Mouse (Mus musculus) cerebral cortex, adult 2 months (tissue): ENCODE results near the gene Osbpl3.

Source experiments
- WGBS: fragments of 180-500 bp; shearing (Covaris S2); methylation state at CpG from one replicate; pipeline ENCODE4 v1.1.7; 2018; 5-methylcytosine and 5-hydroxymethylcytosine counted together

The Osbpl3 gene

GRCm38 (mm10) chr6:50455829-50456469, at the start of gene Osbpl3:
Gene Osbpl3, minus strand, starts transcription at chr6:50456201.
- WGBS, result under 1% methylated on average over 45 of the region's 45 CpGs

GRCm38 (mm10) chr6:50505531-50505930, 49.5 kb upstream of the Osbpl3 start:
- 91% methylated on average over 5 of the region's 5 CpGs for WGBS

GRCm38 (mm10) chr6:50504711-50505110, 48.7 kb upstream of the Osbpl3 start:
- 83% methylated on average over 5 of the region's 5 CpGs for WGBS

DNA sequence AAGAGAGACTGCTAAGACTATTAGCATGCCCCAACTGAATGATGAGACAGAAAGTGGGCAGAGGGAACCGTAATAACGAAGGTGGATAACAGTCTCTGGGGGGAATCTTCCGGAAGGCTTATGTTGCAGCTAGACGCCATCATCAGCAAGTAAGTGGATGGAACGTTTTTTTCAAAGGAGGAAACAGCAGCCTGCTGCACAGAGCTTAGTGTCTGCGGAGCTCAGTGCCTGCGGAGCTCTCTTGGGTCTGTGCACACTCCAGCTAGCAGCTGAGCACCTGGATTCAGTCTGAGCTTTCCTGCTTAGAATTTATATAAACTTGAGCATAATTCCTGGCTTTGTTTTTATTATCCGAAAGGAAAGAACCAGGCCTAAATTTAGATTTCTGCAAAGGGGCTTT, 47.8 kb upstream of the Osbpl3 start:
- 43% methylated on average over 8 of the region's 8 CpGs for WGBS

- 81% methylated on average over 4 of the region's 4 CpGs for WGBS
Measured at GRCm38 (mm10) chr6:50503031-50503430, 47.0 kb upstream of the Osbpl3 start.

DNA sequence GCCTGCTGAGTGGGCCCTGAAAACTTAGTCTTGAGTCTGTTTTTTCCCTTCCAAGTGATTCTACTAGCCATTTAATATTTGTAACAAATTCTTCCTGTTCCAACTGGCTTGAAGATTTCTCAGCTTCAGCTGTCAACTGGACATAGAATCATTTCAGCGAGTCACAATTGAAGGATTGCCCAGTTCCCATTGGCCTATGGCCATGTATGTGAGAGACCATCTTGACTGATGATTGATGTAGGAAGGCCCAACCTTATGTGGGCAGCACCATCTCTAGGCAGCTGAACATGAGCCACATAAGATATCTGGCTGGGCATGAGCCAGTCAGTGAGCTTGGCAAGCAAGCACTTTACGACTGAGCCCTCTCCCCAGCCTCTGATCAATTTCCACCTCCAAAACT, 42.3 kb upstream of the Osbpl3 start:
- 84% methylated on average over 2 of the region's 2 CpGs for WGBS

DNA sequence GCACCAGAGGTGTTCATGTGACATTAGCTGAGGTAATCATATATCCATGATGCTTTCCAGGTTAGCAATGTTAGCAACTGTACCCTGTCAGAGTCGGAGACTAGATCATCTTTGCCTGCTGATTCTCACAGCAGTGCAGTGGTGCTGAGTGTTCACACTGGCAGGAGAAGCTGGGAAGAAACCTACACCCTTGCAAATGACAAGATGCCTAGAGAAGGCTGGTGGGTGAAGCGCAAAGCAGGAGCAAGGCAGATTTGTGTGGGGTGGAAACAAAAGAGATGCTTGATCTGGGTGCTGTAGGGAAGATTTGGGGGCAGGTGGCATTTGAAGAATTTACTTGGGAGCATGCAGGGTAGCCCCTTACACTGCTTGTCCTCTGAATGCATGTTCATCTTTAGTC, 34.5 kb upstream of the Osbpl3 start:
- WGBS, result 41% methylated on average over 2 of the region's 2 CpGs

DNA sequence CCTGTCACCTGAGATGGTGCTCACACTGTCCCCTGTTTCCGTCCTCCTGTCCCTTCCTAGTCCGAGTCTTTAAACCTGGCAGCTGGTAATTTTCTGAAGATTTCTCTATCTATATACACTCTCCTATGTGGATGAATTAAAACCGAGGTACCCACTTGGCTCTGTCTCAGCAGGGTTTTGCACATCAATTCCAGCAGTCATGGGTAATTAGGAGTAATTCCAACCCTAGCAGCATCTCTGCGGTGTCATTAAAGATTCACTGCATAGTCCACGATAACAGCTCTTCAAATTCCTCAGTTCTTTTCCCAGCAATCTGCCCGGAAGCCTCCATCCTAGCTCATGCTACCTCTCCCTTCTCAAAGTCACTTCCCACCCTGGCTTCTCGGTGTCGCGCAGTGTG, 33.4 kb upstream of the Osbpl3 start:
- 70% methylated on average over 9 of the region's 9 CpGs for WGBS

DNA sequence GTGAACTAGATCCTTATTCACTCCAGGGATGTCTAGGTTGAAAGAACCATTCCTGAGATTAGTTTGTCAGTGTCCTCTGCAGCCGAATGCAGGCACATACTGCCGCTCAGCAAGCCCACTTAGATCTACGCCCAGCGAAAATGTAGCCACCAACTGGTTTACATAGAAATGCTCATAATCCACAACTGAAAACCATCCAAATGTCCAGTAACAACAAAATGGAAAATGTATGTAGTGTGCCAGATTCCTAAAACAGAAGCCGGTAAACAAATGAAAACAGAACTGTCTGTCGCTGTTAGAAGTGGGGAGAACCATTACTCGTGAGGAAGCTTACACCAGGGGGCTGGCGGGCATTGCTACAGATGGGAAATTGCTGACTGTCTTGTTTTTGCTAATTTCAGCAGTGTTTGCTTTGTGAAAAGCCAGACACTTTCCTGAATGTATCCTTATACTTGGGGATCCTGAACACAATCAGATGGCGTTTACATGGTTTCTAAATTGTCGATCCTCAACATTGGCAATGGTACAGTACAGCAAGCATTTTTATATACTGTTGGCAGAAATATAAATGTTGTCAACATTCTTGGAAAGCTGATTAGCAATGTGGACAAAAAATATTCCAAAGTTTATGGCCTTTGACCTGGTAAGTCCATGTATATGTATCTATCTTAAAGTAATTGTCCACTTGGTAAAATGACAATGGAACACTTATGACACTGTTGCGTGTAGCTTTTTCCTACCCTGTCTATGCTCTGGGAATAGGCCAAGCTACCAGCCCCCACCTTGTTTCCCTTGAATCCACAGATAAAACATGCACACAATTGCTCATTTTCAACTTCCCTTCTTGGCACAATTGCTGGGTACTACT, 30.3 kb upstream of the Osbpl3 start:
- WGBS, result 73% methylated on average over 11 of the region's 11 CpGs

- WGBS, result 56% methylated on average over 3 of the region's 3 CpGs
Measured at GRCm38 (mm10) chr6:50483426-50483825, 27.4 kb upstream of the Osbpl3 start.

DNA sequence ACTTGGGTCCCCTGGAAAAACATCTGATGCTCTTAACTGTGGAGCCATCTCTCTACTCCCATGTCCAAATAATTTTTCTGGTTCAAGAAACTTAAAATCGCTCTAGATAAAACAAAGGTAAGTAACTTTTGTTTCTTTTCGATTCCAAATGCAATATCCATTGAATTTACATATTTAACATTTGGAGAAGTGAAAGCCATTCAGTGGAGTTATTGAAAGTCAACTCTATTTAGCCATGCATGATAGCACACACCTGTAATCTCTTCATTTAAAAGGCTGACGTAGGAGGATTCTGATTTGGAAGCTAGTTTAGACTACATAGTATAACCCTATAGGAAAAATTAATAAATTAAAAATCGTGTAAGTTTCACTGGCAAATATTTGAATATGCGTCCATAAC, 25.5 kb upstream of the Osbpl3 start:
- 91% methylated on average over 5 of the region's 5 CpGs for WGBS

DNA sequence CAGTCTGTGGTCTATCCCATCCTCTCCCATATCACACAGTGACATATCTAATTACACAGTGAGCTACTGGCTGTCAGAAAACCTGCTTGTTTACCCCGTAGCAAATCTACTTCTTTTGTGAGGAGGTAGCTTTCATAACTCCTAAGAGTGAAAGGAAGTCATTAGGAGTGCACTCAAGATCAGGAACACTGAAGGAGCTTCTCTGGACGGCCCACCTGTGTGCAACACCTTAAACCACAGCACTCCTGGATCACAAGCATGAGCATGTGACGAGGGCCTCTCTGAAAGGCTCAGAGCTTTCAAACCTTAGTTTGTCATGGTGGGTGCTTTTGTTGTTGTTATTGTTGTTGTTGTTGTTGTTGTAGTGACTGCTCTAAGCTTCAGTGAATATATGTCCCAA, 10.4 kb upstream of the Osbpl3 start:
- 88% methylated on average over 3 of the region's 3 CpGs for WGBS

DNA sequence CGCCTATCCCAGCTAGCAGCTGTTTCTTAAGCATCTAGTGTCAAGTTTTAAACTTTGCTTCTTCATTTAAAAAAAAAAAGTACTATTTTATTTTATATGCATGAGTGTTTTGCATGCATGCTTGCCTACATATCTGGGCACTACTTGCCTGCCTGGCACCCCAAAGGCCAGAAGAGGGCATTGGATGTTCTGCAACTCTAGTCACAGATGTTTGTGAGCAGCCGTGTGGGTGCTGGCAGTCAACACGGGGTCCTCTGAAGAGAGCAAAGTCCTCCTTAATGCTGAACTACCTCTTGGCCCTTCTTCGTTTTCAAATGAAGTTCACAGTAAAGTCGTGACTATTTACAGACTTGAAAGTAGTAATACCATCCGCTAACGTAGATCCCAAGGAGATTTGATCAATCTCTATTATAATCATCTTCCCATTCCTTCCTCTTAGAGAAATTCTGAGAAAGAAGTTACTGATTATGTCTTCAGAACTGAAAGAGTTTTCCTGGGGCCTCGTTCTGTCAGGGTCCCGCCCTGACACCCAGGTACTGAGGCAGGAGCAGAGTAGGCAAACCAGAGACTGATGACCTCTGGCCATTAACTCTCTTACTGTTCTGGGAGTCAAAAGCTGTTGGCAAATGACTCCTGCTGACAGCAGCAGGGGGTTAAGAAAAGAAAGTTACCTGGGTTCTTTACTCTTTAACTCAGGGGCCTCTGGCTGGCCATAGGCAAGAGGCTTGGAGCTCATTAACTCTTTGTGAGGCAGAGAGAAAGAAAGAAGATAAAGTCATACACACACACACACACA, 8.9 kb upstream of the Osbpl3 start:
- 91% methylated on average over 9 of the region's 9 CpGs for WGBS

DNA sequence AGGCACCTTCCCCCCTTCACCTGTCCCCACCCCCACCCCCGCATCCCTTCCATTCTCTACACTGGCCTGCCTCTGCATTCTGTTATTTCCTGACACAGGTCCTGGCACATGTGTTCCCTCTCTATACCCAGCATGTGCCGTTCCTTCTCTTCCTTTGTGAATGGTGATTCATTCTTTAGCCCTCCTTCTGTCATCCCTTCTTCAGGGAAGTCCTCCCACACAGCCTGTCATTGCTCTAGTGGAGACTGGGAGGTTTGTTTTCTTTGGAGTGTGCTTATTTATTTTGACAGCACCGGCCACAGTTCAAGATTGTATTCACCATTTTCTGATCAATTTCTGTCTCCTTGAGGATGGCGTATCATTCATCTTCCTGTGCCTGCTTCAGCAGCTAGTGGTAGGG, 6.0 kb upstream of the Osbpl3 start:
- WGBS, result 54% methylated on average over 4 of the region's 4 CpGs

- WGBS, result 47% methylated on average over 3 of the region's 3 CpGs
Measured at GRCm38 (mm10) chr6:50461585-50461984, 5.6 kb upstream of the Osbpl3 start.

DNA sequence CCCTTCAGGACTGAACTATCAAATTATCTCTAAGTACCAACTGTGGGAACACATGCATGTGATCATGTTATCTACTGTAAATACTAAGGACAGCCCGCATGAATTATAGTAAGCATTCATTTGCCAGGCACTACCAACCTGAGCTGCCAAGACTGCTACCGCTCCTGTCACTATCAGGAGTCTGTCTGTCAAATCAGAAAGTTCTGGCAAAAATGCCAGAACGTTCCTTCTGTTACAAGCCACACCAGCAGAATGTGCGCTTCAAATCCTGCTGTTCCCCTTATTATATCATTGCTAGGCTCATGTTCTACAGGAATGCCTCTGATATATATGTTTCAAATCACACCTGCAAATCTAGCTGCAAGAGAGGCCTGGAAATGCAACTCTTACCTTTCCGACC, 4.6 kb upstream of the Osbpl3 start:
- WGBS, result 83% methylated on average over 5 of the region's 5 CpGs

DNA sequence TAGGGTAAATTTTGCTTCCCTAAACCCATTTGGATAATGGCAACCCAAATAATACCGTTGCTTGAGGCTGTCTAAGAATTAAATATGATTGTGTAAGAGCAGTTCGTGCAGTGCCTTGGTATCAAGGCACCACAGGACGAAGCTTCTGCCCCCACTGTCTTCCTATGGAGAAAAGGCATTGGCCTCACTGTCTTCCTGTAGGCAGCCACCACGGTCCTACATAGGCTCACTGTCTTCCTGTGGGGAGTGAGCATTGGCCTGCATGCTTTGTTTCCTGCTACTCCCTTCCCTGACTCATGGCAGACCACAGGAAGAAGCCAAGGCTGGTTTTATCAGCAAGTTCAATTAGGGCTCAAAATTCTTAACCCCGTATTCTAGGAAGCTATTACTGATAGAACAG, 3.3 kb upstream of the Osbpl3 start:
- 82% methylated on average over 5 of the region's 5 CpGs for WGBS

DNA sequence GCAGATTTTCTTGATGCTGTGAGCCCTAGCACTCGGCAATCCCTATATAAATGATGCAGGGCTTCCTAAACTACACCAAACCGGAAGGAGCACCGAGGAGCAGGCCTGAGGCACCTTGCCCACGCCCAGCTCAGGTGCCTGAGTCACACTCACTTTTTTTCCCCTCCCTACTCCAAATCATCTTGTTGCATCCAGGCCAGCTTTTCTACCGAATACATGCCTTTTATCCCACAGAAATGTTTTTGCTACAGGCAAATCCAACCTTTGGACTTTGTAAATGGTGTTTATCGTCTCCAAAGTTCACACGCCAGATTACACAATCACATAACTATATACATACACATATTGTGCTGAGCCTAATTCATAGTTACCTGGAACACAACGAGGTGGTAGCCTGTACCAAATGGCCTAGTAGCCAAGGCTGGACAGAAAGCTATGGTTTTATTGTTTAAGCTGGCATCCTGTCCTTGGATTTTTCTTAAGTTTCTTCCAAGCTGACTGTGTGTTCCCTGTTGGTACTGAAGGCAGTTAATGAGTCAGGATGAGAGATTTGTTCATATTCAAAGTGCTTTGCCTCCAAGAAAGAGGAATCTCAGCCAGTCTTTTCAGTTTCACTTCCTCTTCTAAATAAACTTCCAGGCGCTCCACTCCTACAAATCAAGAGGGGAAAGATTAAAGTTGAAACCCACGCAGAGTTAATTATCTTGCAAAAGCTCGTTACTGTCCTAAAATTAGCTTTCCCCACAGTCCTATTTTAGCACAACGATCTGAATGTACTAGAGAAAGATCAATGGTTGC, 1.7 kb upstream of the Osbpl3 start:
- 59% methylated on average over 12 of the region's 12 CpGs for WGBS

DNA sequence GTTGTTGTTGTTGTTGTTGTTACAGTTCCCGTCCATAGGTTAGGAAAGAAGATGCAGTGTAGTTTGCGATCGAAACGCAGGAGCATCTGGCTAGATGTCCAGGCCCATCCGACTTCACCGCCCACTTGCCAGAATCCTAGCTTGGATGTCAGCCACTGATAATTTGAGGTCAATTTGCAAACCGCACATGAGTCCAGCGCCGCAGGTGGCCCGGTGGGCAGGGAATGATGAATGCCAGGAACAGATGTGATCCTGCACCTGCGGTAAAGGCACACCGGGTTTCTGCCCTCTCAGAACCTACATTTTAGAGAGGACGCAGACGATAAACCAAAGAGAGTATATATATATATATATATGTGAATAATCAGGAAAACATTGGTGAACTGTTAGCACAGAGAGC, 705 bp upstream of the Osbpl3 start:
- WGBS, result 63% methylated on average over 14 of the region's 14 CpGs

GRCm38 (mm10) chr6:50455102-50455828, 736 bp downstream of the Osbpl3 start:
- under 1% methylated on average over 39 of the region's 39 CpGs for WGBS

DNA sequence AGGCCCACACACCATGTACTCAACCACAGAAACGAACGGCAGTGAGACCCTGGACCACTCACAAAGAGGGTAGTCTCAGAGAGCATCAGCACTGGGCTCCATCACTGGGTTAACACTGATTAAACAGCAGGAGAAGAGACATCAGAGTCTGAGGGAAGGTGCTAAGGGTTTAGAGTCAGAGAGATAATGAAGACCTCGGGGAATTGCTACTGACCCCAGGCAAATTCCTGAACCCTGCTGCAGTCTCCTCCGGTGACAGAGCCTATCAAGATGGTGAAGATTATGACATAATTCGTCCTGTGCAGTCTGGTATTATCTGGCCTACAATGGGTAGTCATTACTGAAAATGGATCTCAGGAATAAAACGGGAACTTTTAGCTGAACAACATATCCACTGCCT, 2.4 kb downstream of the Osbpl3 start:
- WGBS, result 53% methylated on average over 6 of the region's 6 CpGs
